ENCODE assay signal across 8 mouse cellular contexts in the genomic region with DNA sequence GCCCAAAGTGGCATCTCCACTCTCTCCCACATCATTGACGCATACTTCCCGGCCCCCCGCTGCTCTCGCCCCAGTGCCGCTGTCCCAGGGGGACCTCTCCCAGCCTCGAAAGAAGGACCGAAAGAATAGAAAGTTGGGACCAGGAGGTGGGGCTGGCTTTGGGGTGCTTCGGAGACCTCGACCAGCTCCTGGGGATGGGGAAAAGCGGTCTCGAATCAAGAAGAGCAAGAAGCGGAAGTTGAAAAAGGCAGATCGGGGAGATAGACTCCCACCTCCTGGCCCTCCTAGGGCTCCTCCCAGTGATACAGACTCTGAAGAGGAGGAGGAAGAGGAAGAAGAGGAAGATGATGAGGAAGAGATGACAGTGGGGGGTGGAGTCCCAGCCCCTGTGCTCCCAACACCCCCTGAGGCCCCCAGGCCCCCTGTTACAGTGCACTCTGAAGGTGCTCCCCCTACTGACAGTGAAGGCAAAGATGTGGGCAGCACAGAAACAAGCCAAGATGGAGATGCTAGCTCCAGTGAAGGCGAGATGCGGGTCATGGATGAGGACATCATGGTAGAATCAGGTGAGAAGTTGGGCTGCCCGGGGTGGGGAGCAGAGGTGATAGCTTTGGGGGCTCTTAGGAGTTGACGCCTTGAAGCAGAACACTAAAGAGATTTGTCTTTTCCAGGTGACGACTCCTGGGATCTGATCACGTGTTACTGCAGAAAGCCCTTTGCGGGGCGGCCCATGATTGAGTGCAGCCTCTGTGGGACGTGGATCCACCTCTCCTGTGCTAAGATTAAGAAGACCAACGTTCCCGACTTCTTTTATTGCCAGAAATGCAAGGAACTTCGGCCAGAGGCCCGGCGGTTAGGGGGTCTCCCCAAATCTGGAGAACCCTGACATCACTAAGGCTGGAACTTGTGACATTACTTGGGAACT. TPM values are rescaled to one million over a fixed set of nuclear protein-coding genes. Genes with fewer than 3 reads are reported as not detected.
DNase-seq lines count a peak whose midpoint lies in the region; ATAC-seq and TF ChIP-seq lines count a peak whose summit lies in the region.

No protein-coding gene starts in this region.

- TF ChIP-seq POLR2A in heart, adult 2 months (IDR thresholded peaks at IDR 0.05; ENCODE audit: insufficient read depth, low read depth, low read length), result no peak
- TF ChIP-seq POLR2A in testis, adult 2 months (IDR thresholded peaks at IDR 0.05; ENCODE audit: control insufficient read depth, low read depth, low read length), result no peak

- peaks cover 5% of the 10 kb centered on the region for H3K79me2 ChIP-seq in heart, adult 2 months (replicated peaks; ENCODE audit: control insufficient read depth, insufficient read depth, low read length)

- no peak overlapping the region for H3K27ac ChIP-seq in heart, adult 2 months
- H3K27ac ChIP-seq in heart, embryonic 11.5 days (ENCODE audit: low read depth, low read length), result no peak overlapping the region
- peak overlapping the region; percentile 86 for H3K27ac ChIP-seq in testis, adult 2 months (ENCODE audit: control insufficient read depth, insufficient read depth, low read depth, low read length)
- H3K27ac ChIP-seq in hindbrain, postnatal 0 days, result no peak overlapping the region
- no peak overlapping the region for H3K27ac ChIP-seq in stomach, postnatal 0 days (replicated peaks)

- H3K4me1 ChIP-seq in heart, adult 2 months (ENCODE audit: control insufficient read depth, insufficient read depth, low read length), result peaks cover 1% of the 10 kb centered on the region
- H3K4me1 ChIP-seq in heart, embryonic 11.5 days (ENCODE audit: control insufficient read depth, insufficient read depth, low read length), result peaks cover 26% of the 10 kb centered on the region
- H3K4me1 ChIP-seq in testis, adult 2 months (ENCODE audit: control insufficient read depth, insufficient read depth, low read length), result peaks cover 20% of the 10 kb centered on the region
- H3K4me1 ChIP-seq in hindbrain, postnatal 0 days (ENCODE audit: insufficient read depth, low read length), result peaks cover 22% of the 10 kb centered on the region
- no peaks in the 10 kb centered on the region for H3K4me1 ChIP-seq in stomach, postnatal 0 days (replicated peaks; ENCODE audit: control insufficient read depth, insufficient read depth)

- peaks cover 7% of the 10 kb centered on the region for H3K36me3 ChIP-seq in heart, adult 2 months (ENCODE audit: control insufficient read depth, insufficient read depth, low read length)
- peaks cover 20% of the 10 kb centered on the region for H3K36me3 ChIP-seq in heart, embryonic 11.5 days (ENCODE audit: control insufficient read depth, insufficient read depth, low read length)
- H3K36me3 ChIP-seq in testis, adult 2 months (ENCODE audit: control insufficient read depth, insufficient read depth, low read length), result peaks cover 3% of the 10 kb centered on the region
- peaks cover 12% of the 10 kb centered on the region; the same call in 1 of the 2 replicates for H3K36me3 ChIP-seq in hindbrain, postnatal 0 days (ENCODE audit: insufficient read depth, low read length)
- peaks cover 20% of the 10 kb centered on the region for H3K36me3 ChIP-seq in stomach, postnatal 0 days (ENCODE audit: control insufficient read depth, insufficient read depth, low read length)

- ATAC-seq in heart, embryonic 11.5 days (replicated peaks; ENCODE audit: insufficient number of reproducible peaks, low FRiP score, low TSS enrichment), result no peak
- ATAC-seq in hindbrain, postnatal 0 days, result no peak
- no peak for ATAC-seq in stomach, postnatal 0 days (ENCODE audit: low FRiP score, low TSS enrichment)

- no peak overlapping the region for H3K9ac ChIP-seq in heart, adult 2 months (ENCODE audit: low read depth, low read length)
- no peak overlapping the region for H3K9ac ChIP-seq in heart, embryonic 11.5 days (ENCODE audit: low read depth, low read length)
- H3K9ac ChIP-seq in hindbrain, postnatal 0 days (replicated peaks; ENCODE audit: low read length), result no peak overlapping the region
- H3K9ac ChIP-seq in stomach, postnatal 0 days (ENCODE audit: low read length), result no peak overlapping the region

- DNase-seq in heart, adult 2 months, result no peak
- no peak for DNase-seq in testis, postnatal 10 days (ENCODE audit: low spot score)
- no peak for DNase-seq in hindbrain, postnatal 0 days (ENCODE audit: low spot score)
- DNase-seq in stomach, postnatal 0 days (ENCODE audit: low spot score), result no peak
- DNase-seq in ovary, adult 18-20 months (ENCODE audit: low spot score), result no peak
- no peak for DNase-seq in urinary bladder, postnatal 10 days (ENCODE audit: low spot score)

- intact Hi-C loops in heart, adult 2 months (cut with DNase I), result loop anchor here (10.0 kb wide), 1 partner anchor 584 kb away; the partner anchor contains the start of gene Kdm6b

- 87% methylated on average over 27 of the region's 27 CpGs for WGBS in heart, adult 2 months
- 91% methylated on average over 27 of the region's 27 CpGs for WGBS in heart, embryonic 11.5 days (ENCODE audit: insufficient replicate concordance)
- WGBS in hindbrain, postnatal 0 days, result 92% methylated on average over 27 of the region's 27 CpGs
- 89% methylated on average over 27 of the region's 27 CpGs for WGBS in stomach, postnatal 0 days

- peak; percentile 37 for TF ChIP-seq CTCF in heart, adult 2 months (IDR thresholded peaks at IDR 0.05)
- TF ChIP-seq CTCF in testis, adult 2 months (IDR thresholded peaks at IDR 0.05; ENCODE audit: control insufficient read depth, insufficient read depth, insufficient replicate concordance, low read depth, low read length), result no peak
- TF ChIP-seq CTCF in hindbrain, postnatal 0 days (IDR thresholded peaks at IDR 0.05; ENCODE audit: low read depth), result peak; percentile 44
- TF ChIP-seq CTCF in stomach, postnatal 0 days (IDR thresholded peaks at IDR 0.05; ENCODE audit: low read depth), result peak; percentile 55

- H3K4me3 ChIP-seq in heart, adult 2 months, result no peak overlapping the region
- H3K4me3 ChIP-seq in heart, embryonic 11.5 days (ENCODE audit: low read depth, low read length), result no peak overlapping the region
- peak overlapping the region; percentile 82 for H3K4me3 ChIP-seq in testis, adult 2 months (ENCODE audit: control insufficient read depth, low read depth, low read length)
- H3K4me3 ChIP-seq in hindbrain, postnatal 0 days (ENCODE audit: low read length), result no peak overlapping the region
- no peak overlapping the region for H3K4me3 ChIP-seq in stomach, postnatal 0 days (ENCODE audit: low read depth, low read length)

- no peaks in the 10 kb centered on the region for H3K9me3 ChIP-seq in heart, embryonic 11.5 days (replicated peaks; ENCODE audit: control insufficient read depth, low read length)
- no peaks in the 10 kb centered on the region for H3K9me3 ChIP-seq in hindbrain, postnatal 0 days (ENCODE audit: low read length)
- no peaks in the 10 kb centered on the region for H3K9me3 ChIP-seq in stomach, postnatal 0 days (ENCODE audit: control insufficient read depth, low read length)

- no peaks in the 10 kb centered on the region for H3K27me3 ChIP-seq in heart, adult 2 months (ENCODE audit: control insufficient read depth, insufficient read depth, low read length)
- H3K27me3 ChIP-seq in heart, embryonic 11.5 days (ENCODE audit: control insufficient read depth, insufficient read depth, low read length), result no peaks in the 10 kb centered on the region
- H3K27me3 ChIP-seq in testis, adult 2 months (ENCODE audit: control insufficient read depth, insufficient read depth, low read length), result no peaks in the 10 kb centered on the region
- H3K27me3 ChIP-seq in hindbrain, postnatal 0 days (ENCODE audit: insufficient read depth, low read length), result no peaks in the 10 kb centered on the region
- H3K27me3 ChIP-seq in stomach, postnatal 0 days (ENCODE audit: control insufficient read depth, insufficient read depth, low read length), result no peaks in the 10 kb centered on the region

- no peak overlapping the region for H3K4me2 ChIP-seq in heart, embryonic 11.5 days
- no peak overlapping the region for H3K4me2 ChIP-seq in hindbrain, postnatal 0 days (ENCODE audit: low read depth, low read length)
- H3K4me2 ChIP-seq in stomach, postnatal 0 days (replicated peaks; ENCODE audit: low read depth), result no peak overlapping the region

- no peak for TF ChIP-seq EP300 in heart, adult 2 months (IDR thresholded peaks at IDR 0.05; ENCODE audit: insufficient read depth, low read depth, low read length)
- no peak for TF ChIP-seq EP300 in stomach, postnatal 0 days (optimal IDR thresholded peaks at IDR 0.05)

RNA-seq across cellular contexts. Expression of gene Dvl2, which starts 1.6 kb away (rescaled TPM):
- 1 to 10 TPM; 4.1 to 4.9 TPM for total RNA-seq in heart, adult 2 months (2021)
- 6.1 and 7.4 TPM in 2 replicates for polyA plus RNA-seq in heart, adult 2 months (2012; rRNA removed)
- 18.6 and 18.9 TPM in 2 replicates for polyA plus RNA-seq in heart, embryonic 11.5 days (2014; fragmentation: Nextera tagmentation; extraction: Ambion mirVana)
- 15.2 and 16.4 TPM in 2 replicates for polyA plus RNA-seq in testis, adult 2 months (2012; rRNA removed)
- 20.9 and 37.3 TPM in 2 replicates for total RNA-seq in hindbrain, postnatal 0 days (2014; rRNA removed)
- 18.1 and 19.3 TPM in 2 replicates for polyA plus RNA-seq in hindbrain, postnatal 0 days (2015; fragmentation: Nextera tagmentation; extraction: Ambion mirVana)
- 9.8 and 11.1 TPM in 2 replicates for polyA plus RNA-seq in stomach, postnatal 0 days (2015; fragmentation: Nextera tagmentation; extraction: Ambion mirVana)

RNA-seq across cellular contexts. Expression of gene Phf23, which starts 3.3 kb away (rescaled TPM):
- total RNA-seq in heart, adult 2 months (2021), result 10 to 100 TPM; 18.1 to 22.8 TPM
- polyA plus RNA-seq in heart, adult 2 months (2012; rRNA removed), result 11.5 and 17.6 TPM in 2 replicates
- 27.3 and 29.9 TPM in 2 replicates for polyA plus RNA-seq in heart, embryonic 11.5 days (2014; fragmentation: Nextera tagmentation; extraction: Ambion mirVana)
- polyA plus RNA-seq in testis, adult 2 months (2012; rRNA removed), result 19.0 and 21.2 TPM in 2 replicates
- total RNA-seq in hindbrain, postnatal 0 days (2014; rRNA removed), result 34.3 and 47.9 TPM in 2 replicates
- 44.0 and 46.0 TPM in 2 replicates for polyA plus RNA-seq in hindbrain, postnatal 0 days (2015; fragmentation: Nextera tagmentation; extraction: Ambion mirVana)
- polyA plus RNA-seq in stomach, postnatal 0 days (2015; fragmentation: Nextera tagmentation; extraction: Ambion mirVana), result 34.4 and 38.5 TPM in 2 replicates

RNA-seq across cellular contexts. Expression of gene Gabarap, which starts 7.9 kb away (rescaled TPM):
- 100 to 1,000 TPM; 284 to 340 TPM for total RNA-seq in heart, adult 2 months (2021)
- 469 and 750 TPM in 2 replicates for polyA plus RNA-seq in heart, adult 2 months (2012; rRNA removed)
- polyA plus RNA-seq in heart, embryonic 11.5 days (2014; fragmentation: Nextera tagmentation; extraction: Ambion mirVana), result 481 and 489 TPM in 2 replicates
- polyA plus RNA-seq in testis, adult 2 months (2012; rRNA removed), result 659 and 826 TPM in 2 replicates
- total RNA-seq in hindbrain, postnatal 0 days (2014; rRNA removed), result 175 and 209 TPM in 2 replicates
- 548 and 563 TPM in 2 replicates for polyA plus RNA-seq in hindbrain, postnatal 0 days (2015; fragmentation: Nextera tagmentation; extraction: Ambion mirVana)
- 536 and 544 TPM in 2 replicates for polyA plus RNA-seq in stomach, postnatal 0 days (2015; fragmentation: Nextera tagmentation; extraction: Ambion mirVana)

RNA-seq across cellular contexts. Expression of gene Acadvl, which starts 16.4 kb away (rescaled TPM):
- 1,000 to 10,000 TPM; 1,139 to 1,355 TPM for total RNA-seq in heart, adult 2 months (2021)
- polyA plus RNA-seq in heart, adult 2 months (2012; rRNA removed), result 701 and 889 TPM in 2 replicates
- 94.1 and 111 TPM in 2 replicates for polyA plus RNA-seq in heart, embryonic 11.5 days (2014; fragmentation: Nextera tagmentation; extraction: Ambion mirVana)
- 20.6 and 20.9 TPM in 2 replicates for polyA plus RNA-seq in testis, adult 2 months (2012; rRNA removed)
- total RNA-seq in hindbrain, postnatal 0 days (2014; rRNA removed), result 44.4 and 47.2 TPM in 2 replicates
- polyA plus RNA-seq in hindbrain, postnatal 0 days (2015; fragmentation: Nextera tagmentation; extraction: Ambion mirVana), result 65.2 and 75.2 TPM in 2 replicates
- 136 and 143 TPM in 2 replicates for polyA plus RNA-seq in stomach, postnatal 0 days (2015; fragmentation: Nextera tagmentation; extraction: Ambion mirVana)

RNA-seq across cellular contexts. Expression of gene Elp5, which starts 16.5 kb away (rescaled TPM):
- total RNA-seq in heart, adult 2 months (2021), result 10 to 100 TPM; 39.0 to 42.2 TPM
- 61.6 and 78.5 TPM in 2 replicates for polyA plus RNA-seq in heart, adult 2 months (2012; rRNA removed)
- polyA plus RNA-seq in heart, embryonic 11.5 days (2014; fragmentation: Nextera tagmentation; extraction: Ambion mirVana), result 120 and 130 TPM in 2 replicates
- polyA plus RNA-seq in testis, adult 2 months (2012; rRNA removed), result 225 and 226 TPM in 2 replicates
- 137 and 147 TPM in 2 replicates for total RNA-seq in hindbrain, postnatal 0 days (2014; rRNA removed)
- polyA plus RNA-seq in hindbrain, postnatal 0 days (2015; fragmentation: Nextera tagmentation; extraction: Ambion mirVana), result 168 and 170 TPM in 2 replicates
- polyA plus RNA-seq in stomach, postnatal 0 days (2015; fragmentation: Nextera tagmentation; extraction: Ambion mirVana), result 73.1 and 73.4 TPM in 2 replicates
